Mouse (Mus musculus) CH12F3 (cell line): Measurements from ENCODE around the gene Srr.

Source experiments
- in situ Hi-C: fragments of 300-500 bp; cut with MboI; formaldehyde crosslinking; loops from 2 replicates; pipeline ENCODE4 v1.14.3; 2020; ENCODE audit warnings: low sequenced_read_pairs

The Srr gene

DNA sequence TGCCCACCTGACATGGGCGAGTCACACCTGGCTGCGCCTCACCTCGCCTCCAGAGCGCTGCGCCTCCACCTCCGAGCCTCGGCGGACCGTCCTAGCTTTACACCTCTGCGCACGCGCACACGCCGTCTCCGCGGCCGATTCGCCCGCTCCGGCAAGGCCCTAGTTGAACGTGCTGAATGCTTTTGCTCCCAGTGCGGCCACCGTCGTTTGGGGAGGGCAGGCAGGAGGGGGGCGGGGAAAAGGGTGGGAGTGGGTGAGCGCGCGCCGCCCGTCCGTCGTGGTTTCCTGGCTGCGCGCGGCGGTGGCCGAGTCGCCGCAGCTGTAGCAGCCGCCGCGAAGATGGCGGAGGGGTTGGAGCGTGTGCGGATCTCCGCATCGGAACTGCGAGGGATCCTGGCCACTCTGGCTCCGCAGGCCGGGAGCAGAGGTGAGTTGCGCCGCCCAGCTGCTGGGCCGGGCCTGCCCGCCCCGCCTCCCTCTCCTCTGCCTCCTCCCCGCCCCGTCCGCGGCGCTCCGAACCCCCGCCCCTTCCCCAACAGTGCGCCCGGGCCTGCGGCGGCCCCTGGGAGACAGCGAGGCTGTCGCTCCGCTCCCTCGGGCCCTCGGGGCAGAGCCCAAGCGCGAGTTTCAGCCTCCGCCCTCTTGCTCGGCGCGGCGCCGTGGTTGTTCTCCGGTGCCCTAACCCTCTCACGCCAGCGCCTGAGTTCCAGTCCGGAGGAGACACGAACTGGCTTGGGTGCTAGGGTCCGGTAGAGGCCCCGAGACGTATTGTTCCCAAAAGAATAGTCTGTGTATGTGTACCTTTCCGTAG is at the start of gene Srr, which contains the start of gene Smg6:
Gene Srr (minus strand): TSS at position 372 of the 811 bp plus-strand sequence.
Gene Smg6 (plus strand): TSS at position 247 of the 811 bp plus-strand sequence.
- in situ Hi-C loops = no loop called here

DNA sequence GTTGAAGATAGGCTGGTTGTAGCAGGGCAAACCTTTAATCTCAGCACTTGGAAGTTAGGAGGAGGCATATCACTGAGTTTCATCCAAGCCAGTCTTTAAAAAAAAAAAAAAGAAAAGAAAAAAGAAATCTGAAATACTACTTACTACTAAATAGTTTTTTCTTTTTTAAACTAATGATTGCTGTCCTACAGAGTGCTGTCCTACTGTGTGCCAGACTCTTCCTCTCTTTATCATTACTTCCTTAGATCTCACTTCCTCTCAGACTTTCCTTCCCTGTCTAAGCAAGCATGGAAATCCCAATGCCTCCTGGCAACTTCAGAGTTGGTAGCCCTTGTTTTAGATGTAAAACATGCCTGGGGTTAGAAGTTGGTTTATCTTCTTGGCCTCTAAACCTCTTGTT is 48.9 kb upstream of the Srr start:
- in situ Hi-C loops = no loop called here

DNA sequence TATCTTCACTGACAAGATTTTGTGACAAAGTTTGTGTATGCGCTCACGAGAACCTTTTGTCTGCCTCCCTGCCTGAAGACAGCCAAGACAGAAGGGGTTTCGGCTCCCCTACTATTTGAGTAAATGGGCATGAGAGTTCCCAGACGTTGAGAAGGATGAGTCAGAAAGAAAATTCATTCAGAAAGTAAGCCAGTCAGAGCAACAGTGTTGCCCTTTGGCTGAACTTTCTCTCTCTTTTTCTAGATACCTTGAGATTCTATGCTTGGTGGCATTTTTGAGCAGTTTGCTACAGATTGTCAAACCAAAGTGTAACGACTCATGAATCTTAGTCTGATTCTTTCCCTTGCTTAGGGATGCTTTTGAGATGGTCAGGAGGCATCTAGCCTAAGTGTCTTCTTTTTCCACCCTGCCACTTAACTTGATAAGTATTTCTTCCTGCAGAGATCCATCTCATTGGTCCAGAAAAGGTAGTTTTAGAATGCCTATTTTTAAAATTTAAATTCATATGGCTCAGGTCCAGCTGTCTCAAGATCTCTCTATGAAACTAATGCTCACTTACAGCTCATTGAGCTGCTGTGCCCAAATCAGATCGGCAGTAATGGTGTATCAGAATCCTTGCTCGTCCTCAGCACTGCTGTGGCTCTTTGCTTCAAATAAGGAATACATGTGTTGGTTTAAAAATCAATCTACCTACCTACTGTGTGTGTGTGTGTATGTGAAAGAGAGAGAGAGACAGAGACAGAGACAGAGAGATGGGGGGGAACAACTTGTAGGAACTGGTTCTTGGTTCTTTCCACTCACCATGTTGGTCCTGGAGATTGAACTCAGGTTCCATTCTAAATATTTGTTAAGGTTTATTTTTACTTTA is 47.8 kb upstream of the Srr start:
- in situ Hi-C loops = no loop called here

DNA sequence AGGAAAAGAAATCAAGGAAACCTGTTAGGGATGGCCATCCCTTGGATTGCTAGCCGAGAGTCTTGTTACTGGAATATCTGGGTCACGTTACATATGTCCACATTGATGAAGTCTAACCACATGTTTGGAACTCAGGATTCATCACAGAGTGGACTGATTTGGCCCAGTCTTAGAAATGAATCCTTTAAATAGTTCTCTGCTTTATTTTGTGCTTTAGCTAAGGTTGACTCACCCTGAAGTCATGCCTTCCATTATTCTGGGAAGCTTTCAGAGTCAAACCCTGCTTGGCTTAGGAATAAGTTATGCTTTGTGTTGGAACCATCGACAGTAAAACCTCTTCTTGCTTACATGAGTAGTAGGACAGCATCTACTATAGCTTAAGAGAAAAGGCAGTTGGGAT is 39.8 kb upstream of the Srr start:
- in situ Hi-C loops = no loop called here

DNA sequence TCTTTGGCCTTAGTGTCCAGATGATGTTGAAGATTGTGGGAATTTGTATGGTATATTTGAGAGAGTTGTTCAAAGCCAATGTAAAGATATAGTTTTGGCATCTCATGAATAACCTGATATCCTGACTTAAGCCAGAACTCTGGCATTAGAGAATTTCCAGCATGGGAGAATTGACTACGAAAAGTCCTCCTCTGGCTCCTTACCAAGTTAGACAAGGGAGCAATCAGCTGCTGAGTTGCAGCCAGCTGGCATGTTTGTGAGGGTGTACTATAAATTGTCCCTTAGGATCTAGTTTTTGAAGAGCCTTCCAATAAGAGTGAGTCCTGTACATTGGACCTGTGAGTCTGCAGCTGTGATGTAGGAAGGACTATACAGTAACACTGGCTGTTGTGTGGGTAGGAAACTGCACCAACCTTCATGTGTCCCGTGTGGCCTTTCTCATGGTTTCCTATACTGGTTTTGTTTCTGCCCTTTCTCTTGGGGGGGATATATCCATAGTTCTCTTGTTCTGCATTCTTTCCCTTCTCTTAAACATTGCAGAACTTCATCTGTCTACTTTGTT is 37.2 kb upstream of the Srr start:
- in situ Hi-C loops = no loop called here

DNA sequence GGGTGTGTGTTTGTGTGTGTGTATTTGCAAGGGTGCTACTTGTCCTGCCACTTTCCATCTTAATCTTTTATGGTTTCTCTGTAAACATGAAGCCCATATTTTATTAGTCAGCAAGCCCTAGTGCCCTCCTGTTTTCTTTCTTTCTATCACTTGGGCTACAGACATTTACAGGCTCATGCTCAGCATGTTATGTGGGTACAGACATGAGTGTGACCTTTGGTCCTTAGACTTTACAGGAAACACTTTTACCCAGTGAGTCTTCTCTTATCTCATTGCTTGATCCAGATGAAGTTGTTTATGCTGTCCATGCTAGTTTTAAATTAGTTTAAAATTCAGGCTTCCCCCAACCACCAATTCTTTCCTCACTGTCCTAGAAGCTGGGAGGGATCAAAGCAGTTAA is 36.2 kb upstream of the Srr start:
- in situ Hi-C loops = no loop called here

DNA sequence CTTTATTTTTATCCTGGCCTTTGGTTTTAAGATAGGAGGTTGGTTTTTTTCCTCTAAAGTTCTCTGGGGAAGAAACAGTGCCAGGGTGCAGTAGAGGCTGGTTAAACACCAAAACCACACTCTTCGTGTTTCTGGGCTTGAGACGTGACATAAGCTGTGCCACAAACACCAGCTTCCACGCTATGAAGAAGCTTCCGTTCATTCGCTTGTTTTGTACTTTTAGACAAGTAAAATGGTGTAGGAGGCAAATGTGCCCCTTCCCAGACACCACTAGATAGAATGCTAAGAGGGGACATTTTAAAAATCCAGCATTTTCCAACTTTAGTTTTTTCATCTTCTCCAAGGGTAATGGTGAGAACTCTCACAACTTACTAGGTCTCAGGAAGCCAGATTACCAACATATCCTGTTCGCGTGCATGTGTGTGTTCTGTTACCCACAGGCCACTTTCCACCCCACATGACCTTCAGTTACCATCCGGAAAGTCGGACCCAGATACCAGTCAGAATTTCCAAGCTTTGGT is 34.3 kb upstream of the Srr start:
- in situ Hi-C loops = no loop called here

DNA sequence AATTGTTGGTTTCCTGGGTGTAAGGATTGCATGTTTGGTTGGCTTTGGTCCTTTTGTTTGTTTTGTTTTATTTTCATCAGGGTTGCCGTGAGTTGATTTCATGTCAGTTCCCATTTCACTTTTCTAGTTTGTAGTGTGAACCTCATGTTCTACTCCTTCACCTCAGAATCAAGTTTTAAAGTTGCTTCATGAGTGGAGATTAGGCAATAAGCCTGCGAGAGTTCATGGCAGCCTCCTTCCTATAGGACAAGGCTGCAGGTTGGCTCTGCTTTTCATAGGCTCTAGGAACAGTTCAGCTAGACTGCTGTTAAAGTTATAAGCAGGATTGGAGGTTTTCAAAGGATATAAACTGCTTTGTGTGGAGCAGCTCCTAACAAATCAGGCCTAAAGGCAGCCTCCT is 33.8 kb upstream of the Srr start:
- in situ Hi-C loops = no loop called here

DNA sequence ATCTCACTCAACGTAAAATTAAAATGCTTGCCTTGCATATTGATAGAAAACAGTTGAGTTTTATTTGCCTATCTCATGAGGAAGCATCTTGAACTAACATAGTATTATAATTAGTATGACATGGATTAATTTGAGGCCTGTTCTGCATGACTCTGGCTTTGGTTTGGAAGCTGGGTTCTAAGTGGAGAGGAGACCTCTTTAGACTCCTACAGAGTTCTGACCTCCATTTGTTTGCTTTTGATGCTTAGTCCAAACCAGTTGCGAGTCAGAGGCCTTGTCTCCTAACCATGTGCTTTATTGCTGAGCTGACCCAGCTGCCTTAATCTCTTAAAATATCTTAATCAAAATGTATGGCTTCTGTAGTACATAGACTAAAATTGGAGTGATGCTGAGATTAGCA is 31.9 kb upstream of the Srr start:
- in situ Hi-C loops = no loop called here

DNA sequence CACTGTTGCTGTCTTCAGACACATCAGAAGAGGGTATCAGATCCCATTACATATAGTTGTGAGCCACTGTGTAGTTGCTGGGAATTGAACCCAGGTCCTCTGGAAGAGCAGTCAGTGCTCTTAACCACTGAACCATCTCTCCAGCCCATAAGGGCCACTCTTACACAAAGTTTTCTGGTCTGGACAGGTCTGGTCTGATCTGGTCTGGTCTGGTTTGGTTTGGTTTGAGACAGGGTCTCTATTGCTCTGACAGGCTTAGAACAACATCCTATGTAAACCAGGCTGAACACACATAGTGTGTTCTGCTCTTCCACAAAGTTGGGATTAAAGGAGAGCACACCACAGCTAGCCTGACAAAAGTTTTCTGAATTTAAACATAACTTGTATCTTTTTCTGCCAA is 30.3 kb upstream of the Srr start:
- in situ Hi-C loops = no loop called here

DNA sequence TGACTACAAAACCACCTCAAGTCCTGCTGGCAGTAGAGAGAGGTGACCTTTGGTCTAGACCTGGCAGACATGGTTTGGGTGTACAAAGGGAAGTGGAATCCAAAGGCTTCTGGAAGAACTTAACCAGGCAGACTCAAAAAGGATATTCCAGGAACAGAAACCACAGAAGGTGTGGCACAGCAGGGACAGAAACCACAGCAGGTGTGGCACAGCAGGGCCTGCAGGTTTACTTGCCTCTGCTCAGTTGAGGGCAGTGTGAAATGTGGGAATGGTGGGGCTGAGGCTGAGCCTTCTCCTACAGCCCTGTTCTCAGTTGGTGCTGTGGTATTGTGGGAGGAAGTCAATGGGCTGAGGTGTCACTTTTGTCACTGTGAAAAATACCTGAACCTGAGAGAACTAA is 29.2 kb upstream of the Srr start:
- in situ Hi-C loops = no loop called here

DNA sequence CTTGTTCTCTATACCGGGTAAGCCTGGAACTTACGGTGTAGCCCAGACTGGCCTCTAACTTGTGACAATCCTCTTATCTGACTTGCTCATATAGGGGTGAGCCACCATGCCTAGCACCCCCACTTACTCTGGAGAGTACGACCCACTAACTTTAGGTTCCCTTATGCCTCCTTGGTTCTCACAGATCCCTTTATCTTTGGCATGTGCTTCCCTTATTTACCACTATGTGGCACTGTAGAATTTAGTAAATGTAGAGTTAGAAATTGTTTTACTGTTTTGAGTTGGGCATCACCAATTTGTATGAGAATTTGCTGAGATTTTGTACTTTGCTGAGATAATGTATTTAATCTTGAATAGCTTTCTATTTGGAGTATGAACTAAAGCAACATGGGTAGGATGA is 20.6 kb upstream of the Srr start:
- in situ Hi-C loops = no loop called here

DNA sequence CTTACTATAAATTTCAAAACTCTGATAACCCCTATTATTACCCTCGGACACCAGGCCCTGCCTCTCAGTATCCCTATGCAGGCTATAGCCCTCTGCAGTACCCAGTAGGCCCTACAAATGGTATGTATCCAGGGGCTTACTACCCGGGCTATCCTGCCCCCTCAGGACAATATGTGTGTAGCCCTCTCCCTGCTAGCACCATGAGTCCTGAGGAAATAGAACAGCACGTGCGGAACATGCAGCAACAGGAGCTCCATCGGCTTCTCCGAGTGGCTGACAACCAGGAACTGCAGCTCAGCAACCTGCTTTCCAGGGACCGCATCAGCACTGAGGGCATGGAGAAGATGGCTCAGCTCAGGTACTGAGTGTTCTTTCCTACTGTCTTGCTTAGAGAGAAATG is 4.6 kb upstream of the Srr start:
- in situ Hi-C loops = no loop called here

DNA sequence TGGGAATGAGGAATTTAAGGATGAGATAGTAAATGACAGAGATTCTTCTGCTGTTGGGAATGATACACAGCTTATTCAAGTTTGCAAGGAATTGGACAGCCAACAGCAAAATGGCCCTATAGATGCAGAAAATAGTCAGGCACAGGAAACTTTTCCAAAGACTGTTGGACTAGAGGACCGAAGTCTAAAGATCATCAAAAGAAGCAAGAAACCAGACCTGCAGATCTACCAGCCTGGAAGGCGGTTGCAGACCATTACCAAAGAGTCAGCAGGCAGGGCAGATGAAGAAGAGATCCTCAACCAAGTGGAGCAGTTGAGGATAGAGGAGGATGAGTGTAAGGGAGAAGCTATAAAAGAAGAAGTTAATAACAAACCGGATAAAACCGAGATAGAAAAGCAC is 3.4 kb upstream of the Srr start:
- in situ Hi-C loops = no loop called here

DNA sequence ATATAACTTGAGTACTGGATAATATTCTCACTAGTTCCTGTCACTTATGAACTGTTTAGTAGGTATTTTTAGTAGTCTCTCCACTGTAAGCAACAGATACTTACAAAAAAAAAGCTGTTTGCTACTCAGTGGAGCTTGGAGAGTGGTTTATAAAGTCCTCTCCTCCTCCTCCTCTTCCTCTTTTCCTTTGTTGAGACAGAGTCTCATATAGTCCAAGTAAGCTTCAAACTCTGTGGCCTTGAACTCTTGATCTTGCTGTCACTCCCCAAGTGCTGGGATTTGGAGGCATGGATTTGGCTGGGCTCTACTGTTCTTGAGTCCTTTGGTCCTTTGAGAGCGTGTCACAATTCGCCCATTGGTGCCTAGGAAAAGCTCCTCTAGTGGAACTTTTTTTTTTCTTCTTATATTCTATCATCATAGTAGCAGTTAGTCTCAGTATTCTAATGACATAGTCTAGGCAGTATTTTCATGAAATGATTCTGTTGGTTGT is 1.5 kb upstream of the Srr start:
- in situ Hi-C loops = no loop called here

DNA sequence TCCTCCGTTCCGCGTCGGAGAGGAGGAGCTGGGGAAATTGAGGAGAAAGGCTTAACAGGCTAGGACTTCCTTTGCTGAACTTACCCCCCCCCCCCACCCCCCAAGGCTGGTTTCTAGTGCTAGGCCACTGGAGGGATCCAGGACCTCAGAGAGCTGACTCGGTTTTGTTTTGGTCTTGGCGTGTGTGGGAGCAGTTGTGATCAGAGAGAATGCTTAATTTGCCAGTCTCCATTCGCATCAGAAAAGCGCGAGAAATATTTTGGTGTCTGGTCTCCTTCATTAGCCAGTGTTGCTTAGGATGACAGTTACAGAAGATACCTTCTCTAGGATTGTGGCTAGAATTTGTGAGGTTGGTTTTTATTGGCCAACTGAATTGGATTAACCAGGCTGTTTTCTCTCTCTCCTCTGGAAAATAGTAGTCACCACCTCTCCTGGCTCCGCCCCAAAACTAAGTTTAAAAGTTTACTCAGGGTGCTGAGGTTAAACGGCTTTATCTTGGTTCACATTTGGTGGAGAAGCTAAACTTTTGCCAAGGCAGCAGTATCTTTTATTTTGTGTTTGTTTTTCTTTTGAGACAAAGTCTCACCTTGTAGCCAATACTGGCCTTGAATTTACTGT is 749 bp upstream of the Srr start:
- in situ Hi-C loops = no loop called here

DNA sequence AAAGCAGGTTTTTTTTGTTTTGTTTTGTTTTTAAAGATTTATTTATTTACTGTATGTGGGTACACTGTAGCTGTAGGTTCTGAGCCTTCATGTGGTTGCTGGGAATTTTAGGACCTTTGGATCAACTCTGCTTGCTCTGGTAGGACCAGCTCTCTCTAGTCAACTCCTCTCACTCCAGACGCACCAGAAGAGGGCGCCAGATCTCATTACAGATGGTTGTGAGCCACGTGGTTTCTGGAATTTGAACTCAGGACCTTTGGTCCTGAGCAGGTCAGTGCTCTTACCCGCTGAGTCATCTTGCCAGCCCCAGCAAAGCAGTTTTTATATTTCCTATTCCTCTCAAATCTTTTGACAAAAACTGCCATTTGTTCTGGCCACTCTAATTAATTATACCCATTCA is 1.6 kb downstream of the Srr start:
- in situ Hi-C loops = no loop called here

DNA sequence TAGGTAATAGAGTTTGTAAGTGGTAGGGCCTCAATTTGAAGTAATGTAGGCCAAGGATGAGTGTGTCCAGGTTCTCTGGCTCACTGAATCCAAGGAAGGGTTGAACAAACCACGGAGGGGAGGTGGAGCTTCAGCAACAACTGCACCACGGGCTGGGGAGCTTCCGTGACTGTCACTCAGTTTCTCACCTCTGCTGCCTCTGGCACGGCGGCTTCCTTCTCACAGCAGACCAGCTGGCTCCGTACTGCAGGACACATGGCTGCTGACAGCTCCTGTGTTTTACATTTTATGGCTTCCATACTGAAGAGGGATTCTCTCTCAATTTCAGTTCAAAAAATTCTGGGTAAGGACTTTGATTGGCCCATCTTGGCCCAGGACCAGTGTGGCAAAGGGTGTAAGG is 6.5 kb downstream of the Srr start:
- in situ Hi-C loops = no loop called here

DNA sequence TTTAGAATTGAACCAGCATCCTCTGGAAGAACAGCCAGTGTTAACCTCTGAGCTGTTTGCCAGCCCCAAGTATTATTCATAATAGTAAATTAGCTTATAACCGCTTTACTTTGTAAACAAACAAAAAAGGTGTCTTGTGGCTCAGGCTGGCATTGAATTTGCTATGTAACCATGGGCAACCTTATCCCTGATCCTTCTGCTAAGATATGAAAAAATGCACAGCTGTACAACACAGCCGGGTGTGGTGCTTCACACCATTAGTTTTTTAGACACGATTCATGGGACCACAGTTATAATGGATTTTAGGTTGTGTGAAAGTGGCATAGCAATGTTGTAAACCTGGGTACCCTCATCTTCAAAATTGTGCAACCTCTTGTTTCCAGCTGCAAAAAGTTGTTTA is 13.3 kb downstream of the Srr start:
- in situ Hi-C loops = no loop called here

DNA sequence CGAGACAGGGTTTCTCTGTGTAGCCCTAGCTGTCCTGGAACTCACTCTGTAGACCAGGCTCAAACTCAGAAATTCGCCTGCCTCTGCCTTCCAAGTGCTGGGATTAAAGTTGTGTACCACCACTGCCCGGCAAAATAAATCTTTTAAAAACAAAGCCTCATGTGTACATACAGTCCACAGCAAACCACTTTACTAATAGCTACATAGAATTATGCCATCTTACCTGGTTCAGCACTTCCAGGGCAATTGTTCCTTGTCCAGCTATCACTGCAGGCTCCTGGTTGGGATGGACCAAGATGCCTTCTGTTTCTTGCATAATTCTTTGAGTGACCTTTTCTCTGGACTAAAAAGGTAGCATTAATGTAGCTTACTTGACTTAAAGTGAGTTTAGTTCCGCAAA is 15.8 kb downstream of the Srr start:
- in situ Hi-C loops = no loop called here
